Mouse (Mus musculus): Measurements from ENCODE around the gene Ak1. TPM values are rescaled to one million over a fixed set of nuclear protein-coding genes. Genes with fewer than 3 reads are reported as not detected.
A peak's percentile ranks its signal among the peaks of the same experiment; 100 is the strongest.

Gene Ak1
- total and polyA plus RNA-seq, 3 experiments, result 1.4 to 3.9 (median 1.5) TPM

GRCm38 (mm10) chr2:32644799-32645475 lies 23.4 kb downstream of the Ak1 start:
- Histone ChIP-seq H3K27ac (ENCODE audit: insufficient read depth, low read depth) (no peak overlapping the region), H3K4me3 (replicated peaks in 1 of 3; ENCODE audit: low read depth in 2 of 3, low read length in 2 of 3, poor library complexity in 1 of 3) (no peak overlapping the region)
- in situ Hi-C loops (cut with MboI; ENCODE audit: low pct_ligation_motif_present, low pct_unique_long_range_greater_than_20kb, low sequenced_read_pairs), result no loop called here

DNA sequence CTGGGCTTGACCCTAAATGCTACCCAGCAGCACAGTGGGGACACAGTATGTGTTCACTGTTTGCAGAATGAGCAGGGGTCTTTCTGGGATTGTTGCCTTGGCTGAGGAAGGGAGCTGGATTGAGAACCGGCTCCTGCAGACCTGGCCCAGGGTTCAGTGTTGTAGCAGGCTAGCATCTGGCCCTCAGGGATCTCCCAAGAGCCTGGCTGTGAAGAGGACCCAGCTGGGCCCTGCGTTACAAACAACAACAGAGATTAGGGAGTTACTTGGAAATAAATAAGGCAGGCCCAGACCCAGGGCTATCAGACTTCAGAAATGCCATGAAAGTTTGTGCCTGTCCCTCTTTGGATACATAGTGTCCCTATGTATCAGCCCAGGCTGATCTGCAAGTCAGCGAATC lies 24.1 kb downstream of the Ak1 start:
- no peaks in the 10 kb centered on the region for H3K36me3 ChIP-seq (replicated peaks in 1 of 2; ENCODE audit: control insufficient read depth in 1 of 2, insufficient read depth in 1 of 2, low read length in 1 of 2)
- H3K27me3 ChIP-seq (replicated peaks), result no peaks in the 10 kb centered on the region
- no peaks in the 10 kb centered on the region for H3K79me2 ChIP-seq (replicated peaks; ENCODE audit: control insufficient read depth, extremely low read depth, insufficient read depth, poor library complexity, severe bottlenecking)
- in situ Hi-C loops (cut with MboI; ENCODE audit: low pct_ligation_motif_present, low pct_unique_long_range_greater_than_20kb, low sequenced_read_pairs), result no loop called here
- peaks cover 2 to 8% of the 10 kb centered on the region in 2 experiments; a peak in 2 of 4 replicates for H3K4me1 ChIP-seq (ENCODE audit: control insufficient read depth in 1 of 2, insufficient read depth in 2 of 2)
- H3K4me3 ChIP-seq (replicated peaks in 1 of 3; ENCODE audit: low read depth in 2 of 3, low read length in 2 of 3, poor library complexity in 1 of 3), result no peak overlapping the region
- dilution Hi-C loops (cut with MboI; ENCODE audit: extremely low pct_ligation_motif_present, extremely low pct_unique_long_range_greater_than_20kb, low sequenced_read_pairs), result no loop called here
- no peak overlapping the region for H3K9ac ChIP-seq (ENCODE audit: insufficient read depth, low read depth)
- H3K4me2 ChIP-seq (ENCODE audit: insufficient read depth, low read depth, poor library complexity, severe bottlenecking), result no peak overlapping the region
- no peak overlapping the region for H3K27ac ChIP-seq (ENCODE audit: insufficient read depth, low read depth)
- H3K9me3 ChIP-seq (replicated peaks; ENCODE audit: low read length), result no peaks in the 10 kb centered on the region
- DNase-seq (ENCODE audit: extremely low read depth), result no peak
- TF ChIP-seq CTCF (conservative IDR thresholded peaks at IDR 0.05 in 1 of 2, IDR thresholded peaks at IDR 0.05 in 1 of 2; ENCODE audit: low read depth in 2 of 2, low read length in 2 of 2) (0 out of 4 replicates have a peak, but pooled peaks of 1 of the 2 experiments have one; percentile 1), ZKSCAN1 (IDR thresholded peaks at IDR 0.05; ENCODE audit: borderline replicate concordance, low read depth, low read length) (no peak), JUN (IDR thresholded peaks at IDR 0.05; ENCODE audit: insufficient read depth, low read depth, low read length) (no peak), POLR2AphosphoS2 (IDR thresholded peaks at IDR 0.05; ENCODE audit: low read depth, low read length) (no peak), MYC (IDR thresholded peaks at IDR 0.05; ENCODE audit: low read depth, low read length) (no peak), USF2 (conservative IDR thresholded peaks at IDR 0.05; ENCODE audit: low read depth, low read length) (no peak)

More at GRCm38 (mm10) chr2:32644799-32645475, 23.4 kb downstream of the Ak1 start:
- H3K27me3 ChIP-seq (replicated peaks), result no peaks in the 10 kb centered on the region
- H3K36me3 ChIP-seq (replicated peaks in 1 of 2; ENCODE audit: control insufficient read depth in 1 of 2, insufficient read depth in 1 of 2, low read length in 1 of 2), result no peaks in the 10 kb centered on the region
- TF ChIP-seq GABPA (IDR thresholded peaks at IDR 0.05; ENCODE audit: insufficient replicate concordance, low read depth, low read length), result no peak
- no peak for TF ChIP-seq POLR2A (IDR thresholded peaks at IDR 0.05; ENCODE audit: low read depth, low read length)
- TF ChIP-seq NRF1 (IDR thresholded peaks at IDR 0.05; ENCODE audit: low read depth, low read length), result no peak
- TF ChIP-seq JUN (IDR thresholded peaks at IDR 0.05; ENCODE audit: insufficient read depth, low read depth, low read length), result no peak
- no peak for TF ChIP-seq MYC (IDR thresholded peaks at IDR 0.05; ENCODE audit: low read depth, low read length)
- no peak for TF ChIP-seq HCFC1 (IDR thresholded peaks at IDR 0.05; ENCODE audit: low read depth, low read length)
- H3K4me1 ChIP-seq (ENCODE audit: control insufficient read depth in 1 of 2, insufficient read depth in 2 of 2), result peaks cover 3 to 10% of the 10 kb centered on the region in 2 experiments; a peak in 2 of 4 replicates
- H3K79me2 ChIP-seq (replicated peaks; ENCODE audit: control insufficient read depth, extremely low read depth, insufficient read depth, poor library complexity, severe bottlenecking), result no peaks in the 10 kb centered on the region
- no peak overlapping the region for H3K9ac ChIP-seq (ENCODE audit: insufficient read depth, low read depth)
- no peak overlapping the region for H3K4me2 ChIP-seq (ENCODE audit: insufficient read depth, low read depth, poor library complexity, severe bottlenecking)
- H3K9me3 ChIP-seq (replicated peaks; ENCODE audit: low read length), result no peaks in the 10 kb centered on the region
- dilution Hi-C loops (cut with MboI; ENCODE audit: extremely low pct_ligation_motif_present, extremely low pct_unique_long_range_greater_than_20kb, low sequenced_read_pairs), result no loop called here
- DNase-seq (ENCODE audit: extremely low read depth), result no peak

DNA sequence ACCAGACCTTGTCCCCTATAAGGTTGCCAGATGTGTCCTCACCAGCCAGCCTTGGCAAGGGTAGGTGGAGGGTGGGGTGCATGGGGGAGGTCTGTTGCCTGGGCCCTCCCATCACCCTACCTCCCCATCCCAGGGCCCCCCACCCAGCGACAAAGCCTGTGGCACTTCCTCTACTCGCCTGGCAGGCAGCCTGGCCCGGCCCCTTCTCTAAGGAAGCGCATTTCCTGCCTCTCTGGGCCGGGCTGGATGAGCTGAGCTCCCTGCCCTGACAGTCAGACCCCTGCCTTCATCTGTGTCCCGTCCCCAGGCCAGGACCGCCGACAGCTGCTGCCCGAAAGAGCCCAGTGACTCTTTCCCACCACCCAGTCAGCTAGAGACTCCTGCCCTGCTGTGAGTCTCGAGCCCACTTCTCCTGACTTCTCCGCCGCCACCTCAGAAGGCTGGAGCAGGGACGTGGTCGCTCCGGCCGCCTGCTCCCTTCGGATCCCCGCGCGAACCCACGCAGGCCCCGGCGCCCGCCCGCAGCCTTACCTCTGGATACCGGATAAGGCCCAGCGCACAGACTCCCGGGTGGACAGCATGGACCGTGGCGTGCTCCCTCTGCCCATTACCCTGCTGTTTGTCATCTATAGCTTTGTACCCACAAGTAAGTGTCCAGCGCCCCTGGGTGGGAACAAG lies 25.0 kb downstream of the Ak1 start, which contains the start of gene Eng:
TSS of gene Eng (plus strand) at position 217 of the 678 bp plus-strand sequence.
- Histone ChIP-seq H3K4me2 (ENCODE audit: insufficient read depth, low read depth, poor library complexity, severe bottlenecking) (no peak within 1 kb of the TSS), H3K4me3 (replicated peaks in 1 of 3; ENCODE audit: low read depth in 2 of 3, low read length in 2 of 3, poor library complexity in 1 of 3) (no peak within 1 kb of the TSS), H3K4me1 (ENCODE audit: control insufficient read depth in 1 of 2, insufficient read depth in 2 of 2) (peaks cover 0 to 4% of the 10 kb centered on the region in 2 experiments; a peak in 1 of 4 replicates), H3K79me2 (replicated peaks; ENCODE audit: control insufficient read depth, extremely low read depth, insufficient read depth, poor library complexity, severe bottlenecking) (no peaks in the 10 kb centered on the region), H3K36me3 (replicated peaks in 1 of 2; ENCODE audit: control insufficient read depth in 1 of 2, insufficient read depth in 1 of 2, low read length in 1 of 2) (no peaks in the 10 kb centered on the region), H3K27ac (ENCODE audit: insufficient read depth, low read depth) (no peak within 1 kb of the TSS), H3K27me3 (replicated peaks) (no peaks in the 10 kb centered on the region), H3K9ac (ENCODE audit: insufficient read depth, low read depth) (no peak within 1 kb of the TSS), H3K9me3 (replicated peaks; ENCODE audit: low read length) (no peaks in the 10 kb centered on the region)
- dilution Hi-C loops (cut with MboI; ENCODE audit: extremely low pct_ligation_motif_present, extremely low pct_unique_long_range_greater_than_20kb, low sequenced_read_pairs), result no loop called here
- TF ChIP-seq POLR2AphosphoS2 (IDR thresholded peaks at IDR 0.05; ENCODE audit: low read depth, low read length) (no peak), KAT2A (IDR thresholded peaks at IDR 0.05; ENCODE audit: insufficient replicate concordance, low read length) (no peak), SIN3A (IDR thresholded peaks at IDR 0.05; ENCODE audit: low read length) (no peak)
- DNase-seq (ENCODE audit: extremely low read depth), result no peak
- in situ Hi-C loops (cut with MboI; ENCODE audit: low pct_ligation_motif_present, low pct_unique_long_range_greater_than_20kb, low sequenced_read_pairs), result no loop called here

Data from CH12.LX (cell line).